Mouse (Mus musculus): ENCODE measurements around the gene Acaa1b. TPM values are rescaled to one million over a fixed set of nuclear protein-coding genes. Genes with fewer than 3 reads are reported as not detected.

Acaa1b gene
- polyA plus RNA-seq, 1 experiment, result 0.92 TPM

DNA sequence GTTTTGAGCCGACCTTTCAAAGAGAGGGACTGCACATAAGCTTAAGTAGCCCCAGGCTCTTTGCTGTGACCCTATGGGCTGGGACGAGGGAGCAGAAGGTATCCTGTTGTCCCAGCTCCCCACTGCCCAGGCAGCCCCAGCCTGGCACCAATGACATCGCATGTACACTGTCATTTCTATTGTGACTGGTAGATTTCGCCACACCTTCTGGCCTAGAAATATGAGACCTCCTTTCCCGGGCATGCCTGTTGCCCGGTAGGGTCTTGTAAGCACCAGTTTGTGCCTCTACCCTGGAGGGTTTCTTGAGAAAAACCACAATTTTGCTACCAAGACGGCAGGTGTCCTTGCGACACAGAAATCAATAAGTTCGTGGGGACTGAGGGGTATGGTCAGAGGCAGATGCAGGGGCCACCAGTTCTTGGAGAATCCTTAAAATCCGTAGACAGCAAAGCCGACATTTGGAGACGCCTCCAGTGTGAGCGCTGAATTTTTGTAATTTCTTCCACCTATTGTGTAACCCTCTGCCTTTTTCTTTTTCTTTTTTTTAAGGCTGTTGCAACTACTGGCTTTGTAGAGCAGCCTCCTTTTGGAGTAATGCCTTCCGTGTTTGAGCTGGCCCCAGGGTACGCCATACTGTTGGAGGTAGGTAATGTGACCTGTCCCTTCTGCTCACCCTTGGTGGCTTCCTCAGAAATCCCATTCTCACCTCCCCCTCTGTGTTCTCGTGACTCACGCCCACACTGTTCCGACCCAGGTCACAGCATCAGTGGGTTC is 34.1 kb downstream of the Acaa1b start:
- 88% methylated on average over 18 of the region's 18 CpGs for WGBS
- Histone ChIP-seq H3K27ac (ENCODE audit: insufficient read depth, low read length) (no peak overlapping the region), H3K4me1 (ENCODE audit: control insufficient read depth, insufficient read depth, insufficient read length) (no peaks in the 10 kb centered on the region), H3K36me3 (ENCODE audit: control insufficient read depth, insufficient read depth, low read length) (no peaks in the 10 kb centered on the region), H3K27me3 (ENCODE audit: control insufficient read depth, insufficient read depth, low read length) (no peaks in the 10 kb centered on the region), H3K4me3 (ENCODE audit: extremely low read depth, insufficient read depth, insufficient read length) (no peak overlapping the region)
- TF ChIP-seq POLR2A (IDR thresholded peaks at IDR 0.05; ENCODE audit: low read depth, low read length) (no peak), CTCF (IDR thresholded peaks at IDR 0.05; ENCODE audit: extremely low read depth, insufficient read depth, insufficient read length, insufficient replicate concordance) (no peak)
- DNase-seq (ENCODE audit: low read depth in 1 of 2, low spot score in 2 of 2), result no peak

DNA sequence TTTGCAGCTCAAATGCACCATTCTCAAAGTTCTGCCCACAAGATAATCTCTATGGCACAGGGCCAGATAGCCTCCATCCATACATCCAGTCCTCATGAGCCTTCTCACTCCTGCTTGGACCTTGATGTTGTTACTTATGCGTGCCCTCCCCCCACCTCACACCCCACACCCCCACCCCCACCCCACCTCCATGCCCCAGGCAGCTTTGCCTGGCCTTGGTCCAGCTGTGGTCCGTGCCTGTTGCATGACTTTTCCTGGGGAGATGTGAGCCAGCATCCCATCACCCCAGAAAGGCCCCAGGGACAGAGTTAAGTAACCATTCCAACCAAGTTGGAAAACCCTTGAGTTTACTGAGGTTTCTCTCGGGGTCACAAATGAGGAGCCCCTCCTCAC is 36.7 kb downstream of the Acaa1b start:
- WGBS, result 75% methylated on average over 3 of the region's 3 CpGs
- Histone ChIP-seq H3K27ac (ENCODE audit: insufficient read depth, low read length) (no peak overlapping the region), H3K4me3 (ENCODE audit: extremely low read depth, insufficient read depth, insufficient read length) (no peak overlapping the region), H3K4me1 (ENCODE audit: control insufficient read depth, insufficient read depth, insufficient read length) (no peaks in the 10 kb centered on the region), H3K36me3 (ENCODE audit: control insufficient read depth, insufficient read depth, low read length) (no peaks in the 10 kb centered on the region), H3K27me3 (ENCODE audit: control insufficient read depth, insufficient read depth, low read length) (no peaks in the 10 kb centered on the region)
- TF ChIP-seq POLR2A (IDR thresholded peaks at IDR 0.05; ENCODE audit: low read depth, low read length) (no peak), CTCF (IDR thresholded peaks at IDR 0.05; ENCODE audit: extremely low read depth, insufficient read depth, insufficient read length, insufficient replicate concordance) (no peak)
- DNase-seq (ENCODE audit: low read depth in 1 of 2, low spot score in 2 of 2), result no peak

GRCm38 (mm10) chr9:119119409-119120167 is 37.3 kb downstream of the Acaa1b start:
- H3K27ac ChIP-seq (ENCODE audit: insufficient read depth, low read length), result no peak overlapping the region
- no peaks in the 10 kb centered on the region for H3K36me3 ChIP-seq (ENCODE audit: control insufficient read depth, insufficient read depth, low read length)
- H3K27me3 ChIP-seq (ENCODE audit: control insufficient read depth, insufficient read depth, low read length), result no peaks in the 10 kb centered on the region
- no peak overlapping the region for H3K4me3 ChIP-seq (ENCODE audit: extremely low read depth, insufficient read depth, insufficient read length)
- no peak for DNase-seq (ENCODE audit: low read depth in 1 of 2, low spot score in 2 of 2)
- 82% methylated on average over 19 of the region's 19 CpGs for WGBS
- TF ChIP-seq CTCF (IDR thresholded peaks at IDR 0.05; ENCODE audit: extremely low read depth, insufficient read depth, insufficient read length, insufficient replicate concordance) (no peak), POLR2A (IDR thresholded peaks at IDR 0.05; ENCODE audit: low read depth, low read length) (no peak)
- no peaks in the 10 kb centered on the region for H3K4me1 ChIP-seq (ENCODE audit: control insufficient read depth, insufficient read depth, insufficient read length)

DNA sequence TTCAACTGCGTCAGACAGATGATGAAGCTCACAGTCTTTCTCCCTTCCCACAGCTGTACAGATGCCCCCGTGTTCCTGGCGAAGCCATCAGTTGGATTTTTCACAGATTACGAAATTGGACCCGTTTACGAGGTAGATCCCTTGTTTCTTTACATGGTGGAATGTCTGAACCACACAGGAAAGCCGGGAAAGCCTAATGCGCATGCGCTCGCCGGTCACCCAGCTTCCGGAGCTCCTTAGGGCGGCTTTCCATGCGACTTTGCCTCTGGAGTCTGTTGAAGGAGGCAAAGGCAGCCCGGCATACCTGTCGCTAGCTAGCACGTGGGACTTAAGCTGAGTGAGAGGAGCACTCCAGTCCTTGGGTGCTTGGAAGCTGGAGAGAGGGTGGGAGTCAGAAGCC is 42.0 kb downstream of the Acaa1b start:
- Histone ChIP-seq H3K4me1 (ENCODE audit: control insufficient read depth, insufficient read depth, insufficient read length) (no peaks in the 10 kb centered on the region), H3K27me3 (ENCODE audit: control insufficient read depth, insufficient read depth, low read length) (no peaks in the 10 kb centered on the region), H3K36me3 (ENCODE audit: control insufficient read depth, insufficient read depth, low read length) (no peaks in the 10 kb centered on the region), H3K4me3 (ENCODE audit: extremely low read depth, insufficient read depth, insufficient read length) (no peak overlapping the region), H3K27ac (ENCODE audit: insufficient read depth, low read length) (no peak overlapping the region)
- DNase-seq (ENCODE audit: low read depth in 1 of 2, low spot score in 2 of 2), result no peak
- WGBS, result 90% methylated on average over 17 of the region's 17 CpGs
- TF ChIP-seq CTCF (IDR thresholded peaks at IDR 0.05; ENCODE audit: extremely low read depth, insufficient read depth, insufficient read length, insufficient replicate concordance) (no peak), POLR2A (IDR thresholded peaks at IDR 0.05; ENCODE audit: low read depth, low read length) (no peak)

GRCm38 (mm10) chr9:119110640-119111039 is 46.3 kb downstream of the Acaa1b start:
- DNase-seq (ENCODE audit: low read depth in 1 of 2, low spot score in 2 of 2), result no peak
- no peak overlapping the region for H3K4me3 ChIP-seq (ENCODE audit: extremely low read depth, insufficient read depth, insufficient read length)
- 85% methylated on average over 3 of the region's 3 CpGs for WGBS
- no peak overlapping the region for H3K27ac ChIP-seq (ENCODE audit: insufficient read depth, low read length)
- H3K27me3 ChIP-seq (ENCODE audit: control insufficient read depth, insufficient read depth, low read length), result no peaks in the 10 kb centered on the region
- no peak for TF ChIP-seq CTCF (IDR thresholded peaks at IDR 0.05; ENCODE audit: extremely low read depth, insufficient read depth, insufficient read length, insufficient replicate concordance)
- TF ChIP-seq POLR2A (IDR thresholded peaks at IDR 0.05; ENCODE audit: low read depth, low read length), result no peak
- no peaks in the 10 kb centered on the region for H3K4me1 ChIP-seq (ENCODE audit: control insufficient read depth, insufficient read depth, insufficient read length)
- no peaks in the 10 kb centered on the region for H3K36me3 ChIP-seq (ENCODE audit: control insufficient read depth, insufficient read depth, low read length)

GRCm38 (mm10) chr9:119109685-119110353 is 47.1 kb downstream of the Acaa1b start:
- 80% methylated on average over 12 of the region's 12 CpGs for WGBS
- H3K36me3 ChIP-seq (ENCODE audit: control insufficient read depth, insufficient read depth, low read length), result no peaks in the 10 kb centered on the region
- H3K4me3 ChIP-seq (ENCODE audit: extremely low read depth, insufficient read depth, insufficient read length), result no peak overlapping the region
- H3K27ac ChIP-seq (ENCODE audit: insufficient read depth, low read length), result no peak overlapping the region
- TF ChIP-seq CTCF (IDR thresholded peaks at IDR 0.05; ENCODE audit: extremely low read depth, insufficient read depth, insufficient read length, insufficient replicate concordance) (no peak), POLR2A (IDR thresholded peaks at IDR 0.05; ENCODE audit: low read depth, low read length) (no peak)
- H3K27me3 ChIP-seq (ENCODE audit: control insufficient read depth, insufficient read depth, low read length), result no peaks in the 10 kb centered on the region
- H3K4me1 ChIP-seq (ENCODE audit: control insufficient read depth, insufficient read depth, insufficient read length), result no peaks in the 10 kb centered on the region
- DNase-seq (ENCODE audit: low read depth in 1 of 2, low spot score in 2 of 2), result no peak
